Comparison of ENCODE assay signal across 8 mouse cellular contexts in the genomic region with DNA sequence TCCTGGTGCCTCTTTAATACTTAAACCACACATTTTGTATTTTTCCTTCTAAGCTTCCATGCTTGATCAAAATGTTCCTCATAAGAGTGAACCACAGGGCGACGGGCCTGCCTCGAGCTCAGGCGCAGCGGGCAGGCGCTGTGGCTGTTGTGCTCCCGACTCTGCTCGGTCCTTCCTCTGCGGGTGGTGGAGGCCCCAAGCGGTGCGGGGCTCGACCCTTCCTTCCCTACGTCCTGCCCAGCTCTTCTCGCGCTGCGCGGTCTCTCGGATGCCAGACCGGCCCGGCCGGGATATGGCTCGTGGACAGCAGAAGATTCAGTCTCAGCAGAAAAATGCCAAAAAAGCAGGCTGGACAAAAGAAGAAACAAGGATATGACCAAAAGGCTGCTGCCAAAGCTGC. TPM values are rescaled to one million over a fixed set of nuclear protein-coding genes. Genes with fewer than 3 reads are reported as not detected.
DNase-seq lines count a peak whose midpoint lies in the region; ATAC-seq and TF ChIP-seq lines count a peak whose summit lies in the region.

No protein-coding gene starts in this region.

- no peaks in the 10 kb centered on the region for H3K36me3 ChIP-seq in kidney, postnatal 0 days (ENCODE audit: insufficient read depth, low read length)
- H3K36me3 ChIP-seq in hindbrain, postnatal 0 days (ENCODE audit: insufficient read depth, low read length) = no peaks in the 10 kb centered on the region
- H3K36me3 ChIP-seq in neural tube, embryonic 12.5 days = no peaks in the 10 kb centered on the region

- H3K27me3 ChIP-seq in kidney, postnatal 0 days (ENCODE audit: insufficient read depth, low read length) = no peaks in the 10 kb centered on the region
- H3K27me3 ChIP-seq in hindbrain, postnatal 0 days (ENCODE audit: insufficient read depth, low read length) = no peaks in the 10 kb centered on the region
- no peaks in the 10 kb centered on the region for H3K27me3 ChIP-seq in neural tube, embryonic 12.5 days (replicated peaks)

- DNase-seq in kidney, postnatal 0 days (ENCODE audit: low spot score) = no peak
- no peak for DNase-seq in kidney, postnatal 25 days
- peak; percentile 27 for DNase-seq in embryo, embryonic 10 days (ENCODE audit: low spot score)
- no peak for DNase-seq in hindbrain, postnatal 0 days (ENCODE audit: low spot score)
- DNase-seq in right cerebral cortex, adult 18-20 months = no peak
- DNase-seq in thymus, postnatal 4 days = no peak

- peaks cover 4% of the 10 kb centered on the region; the same call in 1 of the 2 replicates for H3K4me1 ChIP-seq in kidney, postnatal 0 days (replicated peaks; ENCODE audit: insufficient read depth, low read length)
- no peaks in the 10 kb centered on the region for H3K4me1 ChIP-seq in hindbrain, postnatal 0 days (ENCODE audit: insufficient read depth, low read length)
- H3K4me1 ChIP-seq in neural tube, embryonic 12.5 days = no peaks in the 10 kb centered on the region

- no peak for ATAC-seq in kidney, postnatal 0 days (replicated peaks; ENCODE audit: low FRiP score, low read depth)
- ATAC-seq in hindbrain, postnatal 0 days = no peak
- ATAC-seq in neural tube, embryonic 12.5 days (ENCODE audit: low FRiP score, low read depth) = no peak
- ATAC-seq in monocyte, adult 5-6 weeks (replicated peaks; ENCODE audit: insufficient number of reproducible peaks, low FRiP score, low TSS enrichment, poor library complexity, severe bottlenecking) = no peak

- 0 out of 2 replicates have a peak overlapping the region, but pooled peaks have one; percentile 9 for H3K4me3 ChIP-seq in kidney, postnatal 0 days (replicated peaks; ENCODE audit: low read depth, low read length)
- H3K4me3 ChIP-seq in hindbrain, postnatal 0 days (ENCODE audit: low read length) = peak overlapping the region; percentile 15; the same call in 1 of the 2 replicates
- H3K4me3 ChIP-seq in neural tube, embryonic 12.5 days = peak overlapping the region; percentile 9; the same call in 1 of the 2 replicates

- WGBS in kidney, postnatal 0 days = 12% methylated on average over 22 of the region's 22 CpGs
- 12% methylated on average over 22 of the region's 22 CpGs for WGBS in hindbrain, postnatal 0 days
- 3% methylated on average over 22 of the region's 22 CpGs for WGBS in neural tube, embryonic 12.5 days

- peak overlapping the region; percentile 47 for H3K4me2 ChIP-seq in kidney, postnatal 0 days (ENCODE audit: low read length)
- peak overlapping the region; percentile 46; the same call in 1 of the 2 replicates for H3K4me2 ChIP-seq in hindbrain, postnatal 0 days (ENCODE audit: low read depth, low read length)
- peak overlapping the region; percentile 53 for H3K4me2 ChIP-seq in neural tube, embryonic 12.5 days (replicated peaks)

- no peak overlapping the region for H3K9ac ChIP-seq in kidney, postnatal 0 days (ENCODE audit: low read depth, low read length)
- H3K9ac ChIP-seq in hindbrain, postnatal 0 days (replicated peaks; ENCODE audit: low read length) = no peak overlapping the region
- 0 out of 2 replicates have a peak overlapping the region, but pooled peaks have one; percentile 21 for H3K9ac ChIP-seq in neural tube, embryonic 12.5 days

- no peak overlapping the region for H3K27ac ChIP-seq in kidney, postnatal 0 days
- H3K27ac ChIP-seq in hindbrain, postnatal 0 days = no peak overlapping the region
- H3K27ac ChIP-seq in neural tube, embryonic 12.5 days = no peak overlapping the region

- H3K9me3 ChIP-seq in kidney, postnatal 0 days (replicated peaks; ENCODE audit: low read length) = no peaks in the 10 kb centered on the region
- H3K9me3 ChIP-seq in hindbrain, postnatal 0 days (ENCODE audit: low read length) = no peaks in the 10 kb centered on the region
- H3K9me3 ChIP-seq in neural tube, embryonic 12.5 days = no peaks in the 10 kb centered on the region

- TF ChIP-seq CTCF in kidney, postnatal 0 days (IDR thresholded peaks at IDR 0.05; ENCODE audit: low read depth) = no peak
- TF ChIP-seq CTCF in hindbrain, postnatal 0 days (IDR thresholded peaks at IDR 0.05; ENCODE audit: low read depth) = no peak

RNA-seq across cellular contexts. Expression of a gene that starts 6.0 kb away (rescaled TPM):
- polyA plus RNA-seq in kidney, postnatal 0 days (2015; fragmentation: Nextera tagmentation; extraction: Ambion mirVana) = 3.5 and 3.6 TPM in 2 replicates
- 1.9 and 2.7 TPM in 2 replicates for total RNA-seq in hindbrain, postnatal 0 days (2014; rRNA removed)
- 4.3 and 5.3 TPM in 2 replicates for polyA plus RNA-seq in hindbrain, postnatal 0 days (2015; fragmentation: Nextera tagmentation; extraction: Ambion mirVana)
- polyA plus RNA-seq in neural tube, embryonic 12.5 days (2016; fragmentation: Nextera tagmentation; extraction: Ambion mirVana) = 6.8 and 8.4 TPM in 2 replicates
- 0.67 to 2.3 TPM (median 1.5 TPM) in 3 replicates for total RNA-seq in monocyte, adult 5-6 weeks (2017)
